Mouse (Mus musculus): ENCODE results near the gene Ubl3. TPM values are rescaled to one million over a fixed set of nuclear protein-coding genes. Genes with fewer than 3 reads are reported as not detected.

The Ubl3 gene
- total RNA-seq, 2 experiments from 2014 or later = 236 to 271 TPM

GRCm38 (mm10) chr5:148494249-148494648 lies 58.3 kb downstream of the Ubl3 start:
- intact Hi-C loops (cut with DNase I) = no loop called here

GRCm38 (mm10) chr5:148493025-148493424 lies 59.6 kb downstream of the Ubl3 start:
- no peak for DNase-seq (ENCODE audit: low spot score in 2 of 2)
- intact Hi-C loops (cut with DNase I) = no loop called here

More at GRCm38 (mm10) chr5:148494249-148494648, 58.3 kb downstream of the Ubl3 start:
- DNase-seq (ENCODE audit: low spot score in 2 of 2) = no peak

GRCm38 (mm10) chr5:148490391-148490790 lies 62.2 kb downstream of the Ubl3 start:
- no peak for DNase-seq (ENCODE audit: low spot score in 2 of 2)
- intact Hi-C loops (cut with DNase I) = no loop called here

GRCm38 (mm10) chr5:148489724-148490193 lies 62.8 kb downstream of the Ubl3 start:
- intact Hi-C loops (cut with DNase I) = no loop called here
- DNase-seq (ENCODE audit: low spot score in 2 of 2) = peak; percentile 51 to 53

GRCm38 (mm10) chr5:148488891-148489723 lies 63.5 kb downstream of the Ubl3 start:
- peak in 1 of 2 experiments; percentile 31 for DNase-seq (ENCODE audit: low spot score in 2 of 2)

GRCm38 (mm10) chr5:148486202-148486601 lies 66.4 kb downstream of the Ubl3 start:
- DNase-seq (ENCODE audit: low spot score in 2 of 2) = no peak
- intact Hi-C loops (cut with DNase I) = no loop called here

More at GRCm38 (mm10) chr5:148488891-148489723, 63.5 kb downstream of the Ubl3 start:
- intact Hi-C loops (cut with DNase I) = no loop called here

GRCm38 (mm10) chr5:148481745-148482144 lies 70.8 kb downstream of the Ubl3 start:
- DNase-seq (ENCODE audit: low spot score in 2 of 2) = no peak
- intact Hi-C loops (cut with DNase I) = no loop called here

- DNase-seq (ENCODE audit: low spot score in 2 of 2) = no peak
- intact Hi-C loops (cut with DNase I) = no loop called here
These were observed 78.2 kb downstream of the Ubl3 start for GRCm38 (mm10) chr5:148474346-148474745.

GRCm38 (mm10) chr5:148468626-148469441 lies 83.8 kb downstream of the Ubl3 start:
- intact Hi-C loops (cut with DNase I) = no loop called here
- no peak for DNase-seq (ENCODE audit: low spot score in 2 of 2)

GRCm38 (mm10) chr5:148466933-148467607 lies 85.5 kb downstream of the Ubl3 start:
- no peak for DNase-seq (ENCODE audit: low spot score in 2 of 2)
- intact Hi-C loops (cut with DNase I) = no loop called here

- intact Hi-C loops (cut with DNase I) = no loop called here
- no peak for DNase-seq (ENCODE audit: low spot score in 2 of 2)
These were observed 86.5 kb downstream of the Ubl3 start for GRCm38 (mm10) chr5:148466116-148466515.

GRCm38 (mm10) chr5:148465091-148465490 lies 87.5 kb downstream of the Ubl3 start:
- DNase-seq (ENCODE audit: low spot score in 2 of 2) = no peak
- intact Hi-C loops (cut with DNase I) = no loop called here

GRCm38 (mm10) chr5:148464489-148464888 lies 88.1 kb downstream of the Ubl3 start:
- DNase-seq (ENCODE audit: low spot score in 2 of 2) = no peak

GRCm38 (mm10) chr5:148463783-148464294 lies 88.8 kb downstream of the Ubl3 start:
- intact Hi-C loops (cut with DNase I) = no loop called here
- peak in 1 of 2 experiments; percentile 9 for DNase-seq (ENCODE audit: low spot score in 2 of 2)

More at GRCm38 (mm10) chr5:148464489-148464888, 88.1 kb downstream of the Ubl3 start:
- intact Hi-C loops (cut with DNase I) = no loop called here

Other genes starting within 250 kb of the Ubl3 start
- 10 to 100 TPM; 28.1 to 28.5 TPM for gene Slc7a1, start 152.9 kb downstream of the Ubl3 start, total RNA-seq (2021)

Measured in left cerebral cortex, postnatal 36 days (tissue).